Mouse (Mus musculus) forebrain, embryonic 14.5 days (tissue): Measurements from ENCODE around the gene Rhd. TPM values are rescaled to one million over a fixed set of nuclear protein-coding genes. Genes with fewer than 3 reads are reported as not detected.
"Not testable (repeated sequence)": the region's sequence is repeated elsewhere in the genome, so short reads cannot be mapped to it uniquely, and the experiment has no call there.

Experiments
- ATAC-seq: fragments of 200-750 bp; cut with Nextera tagmentation; 2 replicates; pipeline ENCODE4 v1.8.0; 2017; ENCODE audit warnings: mild to moderate bottlenecking, moderate library complexity
- DNase-seq: peaks from one replicate; pipeline ENCODE4 v3.0.0-alpha.2; 2015; ENCODE audit warnings: low spot score
- H3K27ac ChIP-seq: fragments of 300-500 bp; sonication (generic); 2 replicates; pipeline ENCODE4 v1.5.1; 2014; ENCODE audit warnings: low read depth, mild to moderate bottlenecking, control low read depth, low read length, moderate library complexity
- H3K27me3 ChIP-seq: fragments of 300-500 bp; sonication (generic); replicated peaks from 2 replicates; pipeline ENCODE4 v1.6.1; 2014; ENCODE audit warnings: low read length, control low read depth, mixed read lengths; ENCODE audit not compliant: control insufficient read depth, insufficient read depth
- H3K36me3 ChIP-seq: fragments of 300-500 bp; sonication (generic); 2 replicates; pipeline ENCODE4 v1.6.1; 2014; ENCODE audit warnings: low read length, control low read depth; ENCODE audit not compliant: control insufficient read depth, insufficient read depth
- H3K4me1 ChIP-seq: fragments of 300-500 bp; sonication (generic); 2 replicates; pipeline ENCODE4 v1.6.1; 2014; ENCODE audit warnings: antibody characterized with exemption, low read length, control low read depth; ENCODE audit not compliant: control insufficient read depth, insufficient read depth
- H3K4me2 ChIP-seq: fragments of 300-500 bp; sonication (generic); 2 replicates; pipeline ENCODE4 v1.6.1; 2014; ENCODE audit warnings: mild to moderate bottlenecking, control low read depth, low read length
- H3K4me3 ChIP-seq: fragments of 300-500 bp; sonication (generic); 2 replicates; pipeline ENCODE4 v1.5.1; 2014; ENCODE audit warnings: low read depth, low read length, control low read depth
- H3K9ac ChIP-seq: fragments of 300-500 bp; sonication (generic); 2 replicates; pipeline ENCODE4 v1.6.1; 2014; ENCODE audit warnings: mild to moderate bottlenecking, low read length, control low read depth, moderate library complexity
- H3K9me3 ChIP-seq: fragments of 300-500 bp; sonication (generic); replicated peaks from 2 replicates; pipeline ENCODE4 v1.6.1; 2016; ENCODE audit warnings: low read length, control low read depth, mixed read lengths; ENCODE audit not compliant: control insufficient read depth
- WGBS: fragments of 180-500 bp; shearing (Covaris S2); extraction: QIAGEN DNeasy Blood & Tissue Kit; methylation state at CpG from one replicate; pipeline ENCODE4 v1.1.7; 2014; 5-methylcytosine and 5-hydroxymethylcytosine counted together
- polyA plus RNA-seq: library from polyadenylated mRNA; unstranded; fragments of >200 nt; fragmentation: Nextera tagmentation; extraction: Ambion mirVana; gene quantifications from 2 replicates; pipeline ENCODE4 v1.2.1, GENCODE M21; 2014

Gene Rhd
- polyA plus RNA-seq, 1 experiment from 2014 or later = 0.99 TPM

DNA sequence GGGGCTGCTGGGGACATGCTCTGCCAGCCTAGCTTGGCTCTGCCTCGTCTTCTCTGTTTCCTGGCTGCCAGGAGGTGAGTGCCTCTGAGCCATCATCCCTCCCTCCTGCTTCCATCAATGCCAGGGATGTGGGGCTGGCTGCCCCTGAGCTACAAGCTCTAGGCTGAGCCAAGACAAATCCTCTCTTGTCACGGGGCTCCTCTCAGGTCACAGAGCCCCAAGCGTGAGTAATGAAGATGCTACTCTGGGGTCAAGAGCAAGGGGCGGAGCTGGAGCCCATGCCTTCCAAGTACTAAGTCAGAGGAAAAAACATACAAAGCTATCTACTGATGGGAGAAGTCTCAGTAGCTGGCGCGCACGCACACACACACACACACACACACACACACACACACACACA, 38.7 kb downstream of the Rhd start:
- Histone ChIP-seq H3K9me3 (no peaks in the 10 kb centered on the region), H3K4me1 (no peaks in the 10 kb centered on the region), H3K27ac (no peak overlapping the region), H3K4me2 (no peak overlapping the region), H3K27me3 (no peaks in the 10 kb centered on the region), H3K9ac (no peak overlapping the region), H3K4me3 (no peak overlapping the region), H3K36me3 (peaks cover 98% of the 10 kb centered on the region)
- WGBS = 79% methylated on average over 7 of the region's 7 CpGs
- DNase-seq (no peak), ATAC-seq (no peak)

DNA sequence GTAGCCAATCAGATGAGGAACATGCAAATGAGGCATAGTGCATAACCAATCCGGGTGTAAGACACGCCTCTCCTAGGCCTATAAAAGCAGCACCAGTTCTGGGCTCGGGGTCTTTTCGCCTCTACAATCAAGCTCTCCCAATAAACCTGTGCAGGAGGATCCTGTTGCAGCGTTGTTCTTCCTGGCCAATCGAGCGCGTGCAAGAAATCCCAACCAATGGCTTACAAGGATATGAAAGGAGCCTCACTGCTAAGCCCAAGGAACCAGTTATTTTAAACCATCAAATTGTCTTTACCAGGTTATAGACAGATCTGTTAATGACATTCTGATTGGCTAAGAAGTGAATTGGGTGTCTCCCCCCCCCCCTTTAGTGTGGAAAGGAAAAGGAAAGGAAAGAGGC, 47.1 kb downstream of the Rhd start:
- H3K36me3 ChIP-seq = peaks cover 44% of the 10 kb centered on the region
- H3K9ac ChIP-seq, H3K27ac ChIP-seq, DNase-seq, H3K4me2 ChIP-seq, H3K4me3 ChIP-seq, H3K9me3 ChIP-seq, H3K27me3 ChIP-seq, ATAC-seq: not testable (repeated sequence)
- WGBS = 99% methylated on average over 6 of the region's 8 CpGs
- peaks cover 11% of the 10 kb centered on the region for H3K4me1 ChIP-seq

DNA sequence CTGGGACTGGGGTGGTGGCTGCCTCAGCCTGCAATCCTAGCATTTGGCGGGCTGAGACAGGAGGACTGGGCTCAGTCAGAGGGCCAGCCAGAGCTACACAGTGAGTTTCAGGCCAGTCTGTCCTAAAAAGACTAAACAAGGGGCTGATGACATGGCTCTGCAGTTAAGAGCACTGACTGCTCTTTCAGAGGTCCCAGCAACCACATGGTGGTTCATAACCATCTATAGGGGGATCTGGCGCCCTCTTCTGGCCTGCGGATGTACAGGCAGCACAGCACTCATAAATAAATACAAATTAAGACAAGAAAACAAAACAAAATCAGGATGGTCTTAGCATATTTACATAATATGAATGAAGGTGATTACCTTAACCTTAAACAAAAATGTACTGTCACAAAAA, 49.1 kb downstream of the Rhd start:
- H3K27ac ChIP-seq = no peak overlapping the region
- peak overlapping the region; percentile 62 for H3K4me2 ChIP-seq
- WGBS = 35% methylated on average over 3 of the region's 3 CpGs
- H3K4me3 ChIP-seq = peak overlapping the region; percentile 80
- H3K27me3 ChIP-seq = no peaks in the 10 kb centered on the region
- DNase-seq = peak; percentile 78
- no peaks in the 10 kb centered on the region for H3K9me3 ChIP-seq
- no peak; the same call in 1 of the 2 replicates for ATAC-seq
- H3K9ac ChIP-seq = no peak overlapping the region; the same call in 1 of the 2 replicates
- peaks cover 24% of the 10 kb centered on the region for H3K36me3 ChIP-seq
- H3K4me1 ChIP-seq = peaks cover 11% of the 10 kb centered on the region

DNA sequence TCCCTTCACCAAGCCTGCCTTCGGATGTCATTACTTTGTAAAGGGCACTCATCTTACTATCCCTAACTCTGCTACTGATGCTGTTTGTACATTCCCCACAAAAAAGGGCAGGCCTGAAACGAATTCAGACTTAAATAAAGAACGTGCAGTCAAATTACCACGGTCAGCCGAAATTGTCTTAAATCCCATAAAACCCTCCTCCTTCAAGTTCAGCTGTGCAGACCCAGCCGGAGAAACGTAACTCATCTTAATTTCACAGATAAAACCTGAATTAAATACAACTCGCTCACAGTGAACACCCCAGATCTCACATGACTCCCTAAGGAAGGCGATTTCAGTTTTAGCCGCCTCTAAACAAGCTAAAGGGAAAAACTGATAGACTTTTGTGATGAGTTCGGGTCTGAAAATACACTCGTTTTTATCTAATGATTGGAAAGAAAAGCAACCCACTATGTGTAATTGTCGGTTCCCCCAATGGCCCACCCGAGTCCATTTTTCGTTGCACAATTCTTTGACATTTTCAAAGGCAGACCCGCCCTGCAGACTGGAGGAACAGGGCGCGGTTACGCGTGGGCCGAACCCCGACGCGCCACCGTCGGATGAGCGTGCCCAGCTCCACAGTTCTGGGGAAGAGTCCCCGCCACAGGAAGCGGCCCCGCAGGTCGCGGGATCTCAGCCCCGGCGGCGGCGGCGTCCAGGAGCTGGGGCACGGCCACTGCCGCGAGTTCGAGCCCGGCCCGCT, 50.0 kb downstream of the Rhd start:
- peak overlapping the region; percentile 87 for H3K27ac ChIP-seq
- peaks cover 11% of the 10 kb centered on the region for H3K4me1 ChIP-seq
- 1% methylated on average over 43 of the region's 43 CpGs for WGBS
- H3K9me3 ChIP-seq = no peaks in the 10 kb centered on the region
- peak overlapping the region; percentile 80 for H3K4me3 ChIP-seq
- peak; percentile 73 for ATAC-seq
- H3K36me3 ChIP-seq = peaks cover 15% of the 10 kb centered on the region
- peak overlapping the region; percentile 62 for H3K4me2 ChIP-seq
- peak overlapping the region; percentile 85 for H3K9ac ChIP-seq
- H3K27me3 ChIP-seq = no peaks in the 10 kb centered on the region
- no peak for DNase-seq

DNA sequence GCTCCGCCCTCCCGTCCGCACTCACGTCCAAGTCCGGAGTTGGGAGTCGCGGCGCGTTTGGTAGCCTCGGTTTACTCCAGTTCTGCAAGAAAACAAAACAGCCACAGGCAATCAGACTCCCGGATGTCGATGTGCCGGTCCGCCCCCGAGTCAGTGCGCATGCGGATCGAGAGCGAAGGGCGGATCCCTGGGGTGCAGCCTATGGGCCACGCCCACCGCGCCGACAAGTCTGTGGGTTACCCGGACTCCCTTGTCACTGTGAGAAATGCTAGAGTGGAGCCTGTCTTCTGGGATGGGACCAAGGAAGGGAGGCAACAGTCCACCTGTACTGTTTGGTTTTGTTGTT, 50.5 kb downstream of the Rhd start, which contains the start of gene Tmem50a:
TSS of gene Tmem50a (minus strand) at position 161 of the 346 bp plus-strand sequence.
- DNase-seq = peak; percentile 97
- ATAC-seq = peak; percentile 96
- H3K9ac ChIP-seq = peak within 1 kb of the TSS; percentile 85
- H3K4me2 ChIP-seq = peak within 1 kb of the TSS; percentile 62
- H3K4me1 ChIP-seq = peaks cover 11% of the 10 kb centered on the region
- H3K36me3 ChIP-seq = peaks cover 11% of the 10 kb centered on the region
- H3K4me3 ChIP-seq = peak within 1 kb of the TSS; percentile 80
- H3K27me3 ChIP-seq = no peaks in the 10 kb centered on the region
- peak within 1 kb of the TSS; percentile 87 for H3K27ac ChIP-seq
- under 1% methylated on average over 25 of the region's 25 CpGs for WGBS
- no peaks in the 10 kb centered on the region for H3K9me3 ChIP-seq

DNA sequence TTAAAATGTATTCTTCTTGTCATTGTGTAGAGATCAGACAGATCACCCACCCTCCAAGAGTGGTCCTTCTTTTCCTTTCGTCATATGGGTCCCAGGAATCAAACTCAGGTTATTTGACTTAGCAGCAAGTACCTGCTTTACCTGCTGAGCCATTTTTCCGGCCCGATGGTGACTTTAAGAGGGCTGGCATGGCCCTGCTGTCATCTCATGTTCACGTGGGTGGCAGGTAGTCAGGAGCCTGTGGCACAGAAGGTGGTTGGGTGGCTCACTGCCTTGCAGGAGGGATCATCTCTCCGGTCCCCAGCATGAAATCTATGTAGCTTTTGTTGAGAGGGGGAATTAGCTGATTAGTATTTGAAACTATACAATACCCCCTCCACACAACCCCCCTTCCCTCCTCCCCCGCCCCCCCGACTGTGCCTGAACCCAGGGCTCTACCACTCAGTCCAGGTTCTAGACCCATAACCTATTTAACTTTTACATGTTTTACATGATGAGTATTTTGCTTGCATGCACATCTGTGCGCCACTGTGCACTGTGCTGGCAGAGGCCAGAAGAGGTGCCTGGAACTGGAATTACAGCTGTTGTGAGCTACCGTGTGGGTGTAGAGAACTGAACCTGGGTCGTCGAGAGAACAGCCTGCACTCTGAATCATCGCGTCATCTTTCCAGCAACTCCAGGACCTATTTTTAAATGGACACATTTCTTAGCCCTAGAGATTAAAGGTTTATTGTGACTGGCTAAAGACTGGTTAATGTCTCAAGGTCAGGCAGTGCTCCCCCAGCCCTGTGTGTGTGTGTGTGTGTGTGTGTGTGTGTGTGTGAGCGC, 51.1 kb downstream of the Rhd start:
- Histone ChIP-seq H3K4me3 (peak overlapping the region; percentile 80), H3K4me2 (peak overlapping the region; percentile 62), H3K36me3 (peaks cover 10% of the 10 kb centered on the region), H3K27me3 (no peaks in the 10 kb centered on the region), H3K27ac (no peak overlapping the region), H3K9ac (peak overlapping the region; percentile 85), H3K9me3 (no peaks in the 10 kb centered on the region), H3K4me1 (peaks cover 11% of the 10 kb centered on the region)
- 56% methylated on average over 14 of the region's 14 CpGs for WGBS
- DNase-seq = no peak
- ATAC-seq = peak; percentile 27

DNA sequence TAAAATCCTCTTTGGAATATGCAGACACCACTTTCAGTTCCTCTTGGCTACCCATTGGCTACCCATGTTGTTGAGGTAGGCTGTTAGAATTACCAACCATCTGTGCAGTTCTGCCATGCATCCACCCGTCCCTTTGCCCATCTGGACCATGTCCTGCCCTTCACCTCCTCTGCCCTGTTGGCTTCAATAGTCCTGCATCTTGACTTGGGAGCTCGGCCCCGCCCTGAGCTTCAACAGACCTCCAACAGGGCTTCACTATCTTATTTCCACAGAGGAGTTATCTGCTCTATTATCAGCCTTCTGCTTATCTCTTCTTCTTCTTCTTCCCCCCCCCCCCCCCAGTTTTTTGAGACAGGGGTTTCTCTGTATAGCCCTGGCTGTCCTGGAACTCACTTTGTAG, 52.9 kb downstream of the Rhd start:
- H3K27ac ChIP-seq = no peak overlapping the region
- no peaks in the 10 kb centered on the region for H3K27me3 ChIP-seq
- no peaks in the 10 kb centered on the region for H3K9me3 ChIP-seq
- no peak for ATAC-seq
- H3K4me3 ChIP-seq = no peak overlapping the region
- H3K4me1 ChIP-seq = peaks cover 11% of the 10 kb centered on the region
- no peak for DNase-seq
- no peaks in the 10 kb centered on the region; the same call in 1 of the 2 replicates for H3K36me3 ChIP-seq
- WGBS = 75% methylated on average over 3 of the region's 3 CpGs
- H3K9ac ChIP-seq = no peak overlapping the region
- H3K4me2 ChIP-seq = no peak overlapping the region

DNA sequence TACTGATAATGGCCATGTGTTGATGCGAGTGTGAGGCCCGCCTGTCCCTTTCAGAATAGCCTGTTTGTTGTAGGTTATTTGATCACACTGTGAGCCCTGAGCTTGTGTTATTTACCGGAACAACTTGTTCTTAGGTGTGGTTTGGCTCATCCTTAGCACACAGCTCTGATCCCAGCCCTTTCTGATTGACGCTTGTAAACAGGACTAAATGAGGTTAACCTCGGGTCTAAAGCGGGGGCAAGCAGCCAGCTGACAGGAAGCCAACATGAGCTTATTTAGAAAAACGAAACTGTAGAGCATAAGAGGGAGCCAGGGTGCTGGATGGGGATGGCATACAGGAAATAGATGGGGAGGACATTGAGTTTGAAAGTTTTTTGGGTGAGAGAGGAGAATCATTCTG, 54.0 kb downstream of the Rhd start:
- H3K27ac ChIP-seq = no peak overlapping the region
- DNase-seq = no peak
- 63% methylated on average over 7 of the region's 7 CpGs for WGBS

More for the DNA sequence above, 54.0 kb downstream of the Rhd start:
- H3K4me3 ChIP-seq = no peak overlapping the region
- H3K4me2 ChIP-seq = no peak overlapping the region
- no peaks in the 10 kb centered on the region for H3K27me3 ChIP-seq
- no peak overlapping the region for H3K9ac ChIP-seq
- no peaks in the 10 kb centered on the region for H3K9me3 ChIP-seq
- H3K36me3 ChIP-seq = no peaks in the 10 kb centered on the region
- ATAC-seq = no peak
- peaks cover 12% of the 10 kb centered on the region for H3K4me1 ChIP-seq
